Mouse (Mus musculus) stomach, embryonic 16.5 days (tissue): ENCODE data around the gene Cyb561d1. TPM values are rescaled to one million over a fixed set of nuclear protein-coding genes. Genes with fewer than 3 reads are reported as not detected.

Experiments
- ATAC-seq: fragments of 200-750 bp; cut with Nextera tagmentation; 2 replicates; pipeline ENCODE4 v1.8.0; 2017; ENCODE audit warnings: moderate number of reproducible peaks, moderate TSS enrichment; ENCODE audit not compliant: insufficient read depth, low FRiP score
- H3K27ac ChIP-seq: fragments of 300-500 bp; sonication (generic); 2 replicates; pipeline ENCODE4 v1.5.1; 2014; ENCODE audit warnings: low read length
- H3K27me3 ChIP-seq: fragments of 300-500 bp; sonication (generic); 2 replicates; pipeline ENCODE4 v1.6.1; 2014; ENCODE audit warnings: low read length, control low read depth, mixed read lengths; ENCODE audit not compliant: control insufficient read depth, insufficient read depth
- H3K36me3 ChIP-seq: fragments of 300-500 bp; sonication (generic); 2 replicates; pipeline ENCODE4 v1.6.1; 2014; ENCODE audit warnings: low read length; ENCODE audit not compliant: control insufficient read depth, insufficient read depth
- H3K4me1 ChIP-seq: fragments of 300-500 bp; sonication (generic); 2 replicates; pipeline ENCODE4 v1.6.1; 2014; ENCODE audit warnings: low read length, control low read depth, mixed read lengths; ENCODE audit not compliant: control insufficient read depth, insufficient read depth
- H3K4me2 ChIP-seq: fragments of 300-500 bp; sonication (generic); 2 replicates; pipeline ENCODE4 v1.6.1; 2014; ENCODE audit warnings: low read depth, low read length, mixed read lengths
- H3K4me3 ChIP-seq: fragments of 300-500 bp; sonication (generic); replicated peaks from 2 replicates; pipeline ENCODE4 v1.5.1; 2014; ENCODE audit warnings: mild to moderate bottlenecking, low read length
- H3K9ac ChIP-seq: fragments of 300-500 bp; sonication (generic); 2 replicates; pipeline ENCODE4 v1.6.1; 2014; ENCODE audit warnings: low read length
- H3K9me3 ChIP-seq: fragments of 300-500 bp; sonication (generic); replicated peaks from 2 replicates; pipeline ENCODE4 v1.6.1; 2016; ENCODE audit warnings: low read length, control low read depth; ENCODE audit not compliant: control insufficient read depth
- WGBS: fragments of 180-500 bp; shearing (Covaris S2); extraction: QIAGEN DNeasy Blood & Tissue Kit; methylation state at CpG from one replicate; pipeline ENCODE4 v1.1.7; 2014; 5-methylcytosine and 5-hydroxymethylcytosine counted together
- polyA plus RNA-seq: library from polyadenylated mRNA; unstranded; fragments of >200 nt; fragmentation: Nextera tagmentation; extraction: Ambion mirVana; gene quantifications from 2 replicates; pipeline ENCODE4 v1.2.1, GENCODE M21; 2015

The Cyb561d1 gene
- polyA plus RNA-seq, 1 experiment from 2014 or later = 4.3 TPM

- Histone ChIP-seq H3K27me3 (no peaks in the 10 kb centered on the region), H3K9me3 (no peaks in the 10 kb centered on the region), H3K36me3 (no peaks in the 10 kb centered on the region), H3K27ac (no peak overlapping the region), H3K4me2 (no peak overlapping the region), H3K4me1 (peaks cover 13% of the 10 kb centered on the region), H3K4me3 (no peak overlapping the region), H3K9ac (no peak overlapping the region)
- WGBS = 72% methylated on average over 7 of the region's 7 CpGs
- ATAC-seq = no peak
Measured at GRCm38 (mm10) chr3:108195941-108196590, 4.9 kb downstream of the Cyb561d1 start.

GRCm38 (mm10) chr3:108195287-108195686, 5.7 kb downstream of the Cyb561d1 start:
- H3K27ac ChIP-seq = no peak overlapping the region
- no peak overlapping the region for H3K4me3 ChIP-seq
- peaks cover 11% of the 10 kb centered on the region for H3K4me1 ChIP-seq
- no peak for ATAC-seq
- no peaks in the 10 kb centered on the region for H3K27me3 ChIP-seq
- no peaks in the 10 kb centered on the region for H3K9me3 ChIP-seq
- 85% methylated on average over 4 of the region's 4 CpGs for WGBS
- no peak overlapping the region for H3K9ac ChIP-seq
- no peaks in the 10 kb centered on the region for H3K36me3 ChIP-seq
- no peak overlapping the region for H3K4me2 ChIP-seq

GRCm38 (mm10) chr3:108193686-108194085, 7.3 kb downstream of the Cyb561d1 start:
- Histone ChIP-seq H3K9ac (no peak overlapping the region), H3K27me3 (no peaks in the 10 kb centered on the region), H3K9me3 (no peaks in the 10 kb centered on the region), H3K4me3 (no peak overlapping the region), H3K36me3 (no peaks in the 10 kb centered on the region), H3K4me2 (no peak overlapping the region), H3K4me1 (peaks cover 19% of the 10 kb centered on the region), H3K27ac (no peak overlapping the region)
- 45% methylated on average over 4 of the region's 4 CpGs for WGBS
- ATAC-seq = no peak

- peak overlapping the region; percentile 35; the same call in 1 of the 2 replicates for H3K4me2 ChIP-seq
- WGBS = 28% methylated on average over 5 of the region's 5 CpGs
- no peaks in the 10 kb centered on the region for H3K27me3 ChIP-seq
- no peaks in the 10 kb centered on the region for H3K36me3 ChIP-seq
- ATAC-seq = no peak
- H3K27ac ChIP-seq = no peak overlapping the region
- no peaks in the 10 kb centered on the region for H3K9me3 ChIP-seq
- no peak overlapping the region for H3K4me3 ChIP-seq
- H3K4me1 ChIP-seq = peaks cover 8% of the 10 kb centered on the region
- H3K9ac ChIP-seq = peak overlapping the region; percentile 51
Measured at GRCm38 (mm10) chr3:108189897-108190296, 11.1 kb downstream of the Cyb561d1 start.

GRCm38 (mm10) chr3:108188716-108189490, 12.1 kb downstream of the Cyb561d1 start:
- no peaks in the 10 kb centered on the region for H3K36me3 ChIP-seq
- no peak overlapping the region for H3K9ac ChIP-seq
- WGBS = 71% methylated on average over 9 of the region's 9 CpGs
- H3K4me1 ChIP-seq = peaks cover 8% of the 10 kb centered on the region
- ATAC-seq = no peak
- no peak overlapping the region for H3K27ac ChIP-seq
- H3K4me2 ChIP-seq = no peak overlapping the region
- no peak overlapping the region for H3K4me3 ChIP-seq
- no peaks in the 10 kb centered on the region for H3K9me3 ChIP-seq
- no peaks in the 10 kb centered on the region for H3K27me3 ChIP-seq

- Histone ChIP-seq H3K4me1 (peaks cover 8% of the 10 kb centered on the region), H3K4me2 (no peak overlapping the region), H3K27ac (no peak overlapping the region), H3K4me3 (no peak overlapping the region), H3K9me3 (no peaks in the 10 kb centered on the region), H3K36me3 (no peaks in the 10 kb centered on the region), H3K27me3 (no peaks in the 10 kb centered on the region), H3K9ac (no peak overlapping the region)
- ATAC-seq = no peak
- WGBS = 70% methylated on average over 20 of the region's 20 CpGs
Measured at GRCm38 (mm10) chr3:108187111-108187795, 13.8 kb downstream of the Cyb561d1 start.

- no peak within 1 kb of the TSS for H3K27ac ChIP-seq
- H3K4me2 ChIP-seq = peak within 1 kb of the TSS; percentile 95
- peak within 1 kb of the TSS; percentile 85 for H3K9ac ChIP-seq
- H3K27me3 ChIP-seq = no peaks in the 10 kb centered on the region
- 3% methylated on average over 78 of the region's 100 CpGs for WGBS
- no peaks in the 10 kb centered on the region for H3K9me3 ChIP-seq
- peak within 1 kb of the TSS; percentile 66 for H3K4me3 ChIP-seq
- H3K4me1 ChIP-seq = peaks cover 8% of the 10 kb centered on the region
- ATAC-seq = peak; percentile 61; the same call in 1 of the 2 replicates
- no peaks in the 10 kb centered on the region for H3K36me3 ChIP-seq
Measured at GRCm38 (mm10) chr3:108186098-108187047, 14.6 kb downstream of the Cyb561d1 start, which contains the start of gene Amigo1. Gene Amigo1, plus strand, starts transcription at chr3:108186335.

- H3K36me3 ChIP-seq = no peaks in the 10 kb centered on the region
- no peaks in the 10 kb centered on the region for H3K27me3 ChIP-seq
- 2% methylated on average over 16 of the region's 16 CpGs for WGBS
- H3K9ac ChIP-seq = peak overlapping the region; percentile 85
- peak overlapping the region; percentile 66 for H3K4me3 ChIP-seq
- H3K4me1 ChIP-seq = peaks cover 8% of the 10 kb centered on the region
- peak overlapping the region; percentile 95 for H3K4me2 ChIP-seq
- peak; percentile 44; the same call in 1 of the 2 replicates for ATAC-seq
- H3K9me3 ChIP-seq = no peaks in the 10 kb centered on the region
- no peak overlapping the region for H3K27ac ChIP-seq
Measured at GRCm38 (mm10) chr3:108185460-108186097, 15.4 kb downstream of the Cyb561d1 start.
